Mouse (Mus musculus): ENCODE measurements around the gene Fras1.
A peak's percentile ranks its signal among the peaks of the same experiment; 100 is the strongest.

Gene Fras1

DNA sequence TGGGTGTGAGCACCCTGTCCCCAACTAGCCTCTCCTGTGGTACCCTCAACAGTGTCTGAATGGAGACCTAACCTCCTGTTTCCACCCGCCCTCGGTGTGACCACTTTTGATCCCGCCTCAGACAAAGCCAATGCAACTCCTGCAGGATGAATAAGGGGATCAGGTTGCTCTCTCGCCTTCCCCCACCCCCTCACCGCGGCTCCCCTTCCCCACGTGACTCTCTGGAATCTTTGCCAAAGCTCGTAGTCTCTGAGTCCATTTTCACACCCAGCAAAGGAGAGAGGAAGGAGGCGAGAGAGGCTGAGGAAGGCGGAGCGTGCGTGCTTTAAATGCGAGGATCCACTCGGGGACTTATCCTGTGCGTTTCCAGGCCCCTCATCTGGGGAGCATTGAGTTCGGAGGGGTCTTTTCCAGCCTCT, at the start of gene Fras1:
Gene Fras1 (plus strand): TSS at position 389 of the 419 bp plus-strand sequence.
- no peak for DNase-seq (ENCODE audit: low spot score in 2 of 2)

DNA sequence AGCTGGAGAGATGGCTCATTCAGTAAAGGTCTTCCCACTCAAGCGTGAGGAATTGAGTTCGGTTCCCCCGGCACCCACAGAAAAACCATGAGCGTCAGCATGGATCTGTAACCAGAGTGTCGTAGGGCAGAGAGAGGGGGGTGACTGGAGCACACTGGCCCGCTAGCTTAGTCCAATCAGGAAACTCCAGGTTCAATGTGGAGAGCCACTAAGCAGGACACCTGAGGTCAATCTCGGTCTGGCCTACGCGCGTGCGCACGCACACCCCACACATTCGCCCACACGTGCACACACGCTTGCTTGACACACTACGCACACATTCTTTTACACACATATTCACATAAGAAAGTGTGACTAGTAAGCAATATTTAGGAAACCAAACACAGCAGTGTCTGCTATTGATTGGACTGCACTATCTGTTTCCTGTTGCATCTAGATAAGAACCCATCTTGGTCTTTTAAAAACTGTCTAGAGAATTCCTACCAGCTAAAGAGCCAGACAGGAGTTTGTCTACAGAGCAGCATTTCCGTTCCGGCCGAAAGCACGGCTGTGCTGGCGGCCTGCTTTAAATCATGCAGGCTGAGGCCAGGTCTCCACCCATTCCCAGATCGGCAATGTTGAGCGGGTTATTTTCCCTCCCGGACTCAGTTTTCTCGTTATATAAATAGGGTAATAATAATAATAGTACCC, 42.6 kb upstream of the Fras1 start:
- DNase-seq (ENCODE audit: low spot score in 2 of 2) = no peak

DNA sequence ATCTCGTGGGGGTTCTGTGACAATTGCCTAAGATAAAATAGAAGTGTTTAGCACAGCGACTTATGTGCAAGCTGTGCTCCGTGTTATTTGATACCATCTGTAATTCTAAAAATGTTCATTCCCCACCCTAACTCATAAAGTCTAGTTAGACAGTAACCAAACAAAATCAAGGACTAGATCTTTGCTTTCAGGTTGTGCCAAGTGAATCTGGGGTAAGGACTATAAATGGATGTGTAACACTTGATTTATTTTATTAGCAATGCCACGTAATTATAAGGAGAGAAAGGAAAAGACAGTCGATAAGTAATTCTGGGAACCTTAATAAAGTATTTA, 42.1 kb upstream of the Fras1 start:
- DNase-seq (ENCODE audit: low spot score in 2 of 2) = no peak

DNA sequence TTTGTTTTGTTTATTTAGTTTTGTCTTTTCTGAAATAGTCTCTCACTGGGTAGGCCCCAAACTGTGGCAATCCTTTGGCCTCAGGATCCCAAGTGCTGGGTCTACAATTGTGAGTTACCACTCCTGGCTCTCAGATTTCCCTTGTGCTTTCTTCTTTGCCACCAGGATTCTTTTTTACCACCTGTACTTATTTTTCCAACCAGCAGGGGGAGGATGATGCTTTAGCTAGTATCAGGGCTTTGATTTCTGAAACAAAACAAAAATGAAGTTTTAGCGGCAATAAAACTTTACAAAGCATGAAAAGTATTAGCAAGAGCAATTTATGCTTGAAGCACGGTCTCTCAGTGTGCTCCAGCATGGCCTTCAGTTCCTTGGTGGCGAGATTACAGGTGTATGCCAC, 39.8 kb upstream of the Fras1 start:
- no peak for DNase-seq (ENCODE audit: low spot score in 2 of 2)

DNA sequence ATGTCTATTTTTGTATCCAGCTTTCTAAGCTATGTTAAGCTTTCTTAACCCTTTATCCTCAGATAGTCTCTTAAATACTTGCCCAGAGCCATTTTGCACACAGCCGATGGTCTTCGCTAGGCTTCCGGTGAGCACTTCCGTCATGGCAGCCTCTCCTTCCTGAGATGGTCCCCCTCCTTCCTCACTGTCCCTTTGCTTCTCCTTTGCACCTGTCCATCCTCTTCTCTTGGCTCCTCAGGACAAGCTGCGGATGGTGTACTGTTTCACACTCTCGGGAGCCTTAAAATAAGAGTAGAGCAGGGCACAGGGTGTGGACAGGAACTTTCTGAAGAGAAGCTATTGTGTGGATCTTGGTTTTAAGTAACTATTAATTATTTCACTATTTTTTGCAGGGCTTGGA, 33.2 kb upstream of the Fras1 start:
- DNase-seq (ENCODE audit: low spot score in 2 of 2) = no peak

DNA sequence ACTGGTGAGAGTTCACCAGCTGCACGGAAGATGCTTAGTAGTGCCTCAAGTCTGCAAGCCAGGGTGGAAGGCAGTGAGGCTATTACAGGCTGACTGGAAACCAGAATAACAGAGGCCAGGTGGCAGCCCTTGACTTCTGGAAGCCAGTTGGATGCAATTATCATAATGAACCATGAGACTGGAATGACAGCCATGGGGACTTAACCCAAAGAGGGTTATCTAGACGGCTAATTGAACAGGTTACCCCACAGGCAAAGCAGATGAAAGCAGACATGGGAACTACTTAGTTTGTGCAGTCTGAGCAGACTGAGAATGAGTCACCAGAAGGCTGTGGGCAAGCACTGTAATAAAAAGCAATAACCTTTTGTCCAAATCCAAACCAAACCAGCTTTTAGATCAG, 28.8 kb upstream of the Fras1 start:
- no peak for DNase-seq (ENCODE audit: low spot score in 2 of 2)

DNA sequence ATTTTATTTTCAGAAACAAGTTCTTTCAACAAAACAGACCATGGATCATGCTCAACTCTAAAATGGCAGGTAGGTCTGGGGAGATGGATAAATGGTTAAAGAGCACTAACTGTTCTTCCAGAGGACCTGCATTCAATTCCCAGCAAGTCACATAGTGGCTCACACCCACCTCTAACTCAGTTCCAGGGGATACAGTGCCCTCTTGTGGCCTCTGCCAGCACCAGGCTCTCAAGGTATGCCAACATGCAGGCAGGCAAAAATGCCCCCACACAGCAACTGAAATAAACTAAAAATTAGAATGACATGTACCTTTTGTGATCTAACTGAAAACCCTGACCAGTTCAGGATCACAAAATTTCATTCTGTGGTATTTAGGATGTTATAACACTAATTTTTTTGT, 21.8 kb upstream of the Fras1 start:
- no peak for DNase-seq (ENCODE audit: low spot score in 2 of 2)

DNA sequence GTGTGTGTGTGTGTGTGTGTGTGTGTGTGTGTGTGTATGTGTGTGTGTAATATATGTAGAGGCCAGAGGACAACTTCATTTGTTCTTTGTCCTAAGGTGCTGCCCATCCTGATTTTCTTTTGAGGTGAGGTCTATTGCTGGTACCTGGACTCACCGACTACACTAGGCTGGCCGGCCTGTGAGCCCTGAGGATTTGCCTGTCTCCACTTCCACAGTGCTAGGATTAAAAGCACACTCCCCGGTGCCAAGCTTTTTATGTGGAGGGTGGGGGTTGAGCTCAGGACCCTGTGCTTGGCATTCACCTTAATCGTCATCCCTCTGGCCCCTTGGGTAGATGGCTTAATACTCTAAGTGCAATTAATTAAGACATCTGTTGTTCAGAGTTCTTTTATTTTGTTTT, 9.8 kb upstream of the Fras1 start:
- no peak for DNase-seq (ENCODE audit: low spot score in 2 of 2)

DNA sequence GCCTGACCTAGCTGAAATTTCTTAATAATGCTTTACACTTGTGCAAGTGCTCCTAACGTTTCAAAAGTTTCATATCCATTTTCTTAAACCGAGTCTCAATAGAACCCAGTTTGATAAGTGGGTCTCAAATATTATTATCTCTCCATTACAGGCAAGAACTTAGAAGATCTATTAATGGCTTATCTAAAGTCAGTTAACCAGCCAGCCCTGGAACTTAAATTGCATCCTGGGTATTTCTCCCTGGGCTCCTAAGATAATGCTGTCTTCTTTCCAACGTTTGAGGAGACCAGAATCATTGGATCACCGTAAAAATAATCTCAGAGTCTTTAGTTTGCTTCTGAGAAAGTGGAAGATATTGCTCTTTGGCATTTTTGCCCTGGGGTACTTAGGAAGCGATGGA, 8.2 kb upstream of the Fras1 start:
- DNase-seq (ENCODE audit: low spot score in 2 of 2) = no peak

DNA sequence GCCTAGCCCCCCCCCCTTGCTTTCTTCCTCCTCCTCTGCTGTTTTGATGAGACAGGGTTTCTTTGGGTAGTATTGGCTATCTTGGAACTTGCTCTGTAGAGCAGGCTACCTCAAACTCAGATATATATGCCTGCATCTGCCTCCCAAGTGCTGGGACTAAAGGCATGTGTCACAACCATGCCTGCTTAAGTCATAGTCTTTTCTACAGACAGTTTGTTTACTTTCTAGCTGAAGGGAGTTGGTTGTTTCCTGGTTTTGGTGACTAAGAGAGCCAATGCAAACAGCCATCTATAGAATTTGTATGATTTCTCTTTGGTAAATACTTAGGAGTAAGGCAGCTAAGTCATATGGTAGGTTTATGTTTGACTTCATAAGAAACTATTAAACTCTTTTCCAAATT, 6.5 kb upstream of the Fras1 start:
- no peak for DNase-seq (ENCODE audit: low spot score in 2 of 2)

DNA sequence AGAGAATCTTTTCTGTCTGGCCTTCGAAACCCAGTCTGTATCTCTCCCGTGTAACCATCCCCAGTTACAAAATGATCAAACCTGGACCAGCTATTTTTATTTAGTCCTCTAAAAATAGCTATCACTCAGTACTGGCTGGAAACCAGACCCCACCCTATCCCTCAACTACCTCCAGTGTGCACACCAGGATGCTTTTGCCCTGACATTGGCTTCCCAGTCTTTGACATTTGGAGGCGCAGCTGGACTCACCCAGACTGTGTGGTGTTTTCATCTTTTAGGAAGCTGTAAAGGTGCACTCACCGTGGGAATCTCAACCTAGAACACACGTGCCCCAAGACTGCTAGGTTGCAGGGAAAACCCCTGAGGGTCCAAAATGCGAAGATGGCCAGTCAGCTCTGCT, 649 bp upstream of the Fras1 start:
- DNase-seq (ENCODE audit: low spot score in 2 of 2) = no peak

DNA sequence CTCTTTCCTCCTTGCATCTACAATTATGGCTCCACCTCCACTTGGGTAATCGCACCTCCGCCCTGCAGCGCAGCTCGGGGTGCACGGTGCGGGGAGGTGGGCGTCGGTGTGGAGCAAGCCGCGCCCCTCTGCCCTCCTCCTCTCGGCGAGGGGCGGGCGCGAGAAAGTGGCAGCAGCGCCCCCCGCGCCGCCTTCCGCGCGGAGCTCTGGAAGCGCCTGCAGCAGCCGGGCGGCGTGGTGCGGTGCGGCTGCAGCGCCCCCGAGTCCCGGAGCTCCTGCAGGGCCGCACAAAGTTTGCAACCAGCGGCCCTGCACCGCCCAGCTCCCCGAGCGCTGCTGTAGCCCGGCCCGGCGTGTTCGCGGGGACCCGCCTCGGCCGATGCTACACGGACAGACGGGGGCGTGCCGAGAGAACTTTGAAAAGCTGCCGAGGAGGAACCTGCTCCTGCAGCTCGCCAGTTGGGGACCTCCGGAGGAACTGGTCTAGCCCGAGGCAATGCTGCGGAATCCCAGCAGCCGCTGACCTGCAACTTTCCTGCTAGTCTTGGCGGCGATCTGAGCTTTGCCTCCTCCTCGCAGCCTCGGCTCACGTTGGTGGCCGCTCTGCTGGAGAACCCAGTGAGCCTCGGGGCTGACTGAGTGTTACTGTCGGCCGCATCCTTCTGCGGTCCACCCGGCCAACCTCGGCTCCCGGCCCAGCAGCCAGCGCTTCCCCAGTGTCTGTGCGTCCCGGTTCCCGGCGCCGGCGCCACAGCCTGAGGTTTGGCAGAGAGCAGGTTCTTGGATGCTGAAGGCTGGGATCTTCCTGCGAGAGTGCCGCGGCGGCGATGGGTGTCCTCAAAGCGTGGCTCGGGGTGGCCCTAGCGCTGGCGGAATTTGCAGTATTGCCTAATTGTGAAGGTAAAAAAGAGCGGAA, 489 bp downstream of the Fras1 start:
- DNase-seq (ENCODE audit: low spot score in 2 of 2) = peak; percentile 10 to 15

DNA sequence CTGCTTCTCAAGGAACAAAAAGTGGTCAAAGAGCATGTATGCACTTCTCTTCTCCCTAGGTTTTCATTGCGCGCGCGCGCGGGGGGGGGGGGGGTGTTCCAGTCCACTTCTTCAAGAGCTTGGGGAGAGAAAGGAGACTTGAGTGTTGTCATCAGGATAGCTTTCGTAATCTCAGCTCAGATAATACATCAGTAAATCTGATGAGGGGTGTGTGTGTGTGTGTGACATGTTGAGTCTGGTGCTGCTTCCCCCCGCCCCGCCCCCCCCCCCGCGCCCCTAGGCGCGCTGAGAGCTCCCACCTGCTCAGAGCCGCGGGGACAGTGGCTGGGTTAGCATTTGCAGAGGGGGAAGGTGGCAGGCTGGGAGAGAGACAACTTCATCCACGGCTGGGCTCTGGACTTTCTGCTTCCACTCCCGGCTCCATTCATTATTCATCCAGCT, 1.7 kb downstream of the Fras1 start:
- no peak for DNase-seq (ENCODE audit: low spot score in 2 of 2)

DNA sequence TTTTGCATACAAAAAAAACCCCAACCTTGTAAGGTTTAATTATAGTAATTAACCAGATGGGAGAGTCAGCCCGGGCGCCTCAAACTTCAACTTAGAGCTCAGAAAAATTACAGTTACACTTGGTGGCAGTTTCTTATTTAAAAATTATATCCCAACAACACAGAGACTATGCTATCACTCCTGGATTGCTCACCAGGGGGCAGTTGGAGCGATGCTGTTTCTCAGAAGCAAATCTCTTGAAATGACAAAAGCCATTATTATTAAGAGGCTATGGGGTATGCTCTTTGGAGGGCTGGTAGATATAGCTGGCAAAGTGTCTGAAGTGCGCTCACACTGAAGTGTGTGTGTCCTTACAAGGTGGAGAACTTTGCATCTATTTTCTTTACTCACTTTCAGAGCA, 2.5 kb downstream of the Fras1 start:
- no peak for DNase-seq (ENCODE audit: low spot score in 2 of 2)

DNA sequence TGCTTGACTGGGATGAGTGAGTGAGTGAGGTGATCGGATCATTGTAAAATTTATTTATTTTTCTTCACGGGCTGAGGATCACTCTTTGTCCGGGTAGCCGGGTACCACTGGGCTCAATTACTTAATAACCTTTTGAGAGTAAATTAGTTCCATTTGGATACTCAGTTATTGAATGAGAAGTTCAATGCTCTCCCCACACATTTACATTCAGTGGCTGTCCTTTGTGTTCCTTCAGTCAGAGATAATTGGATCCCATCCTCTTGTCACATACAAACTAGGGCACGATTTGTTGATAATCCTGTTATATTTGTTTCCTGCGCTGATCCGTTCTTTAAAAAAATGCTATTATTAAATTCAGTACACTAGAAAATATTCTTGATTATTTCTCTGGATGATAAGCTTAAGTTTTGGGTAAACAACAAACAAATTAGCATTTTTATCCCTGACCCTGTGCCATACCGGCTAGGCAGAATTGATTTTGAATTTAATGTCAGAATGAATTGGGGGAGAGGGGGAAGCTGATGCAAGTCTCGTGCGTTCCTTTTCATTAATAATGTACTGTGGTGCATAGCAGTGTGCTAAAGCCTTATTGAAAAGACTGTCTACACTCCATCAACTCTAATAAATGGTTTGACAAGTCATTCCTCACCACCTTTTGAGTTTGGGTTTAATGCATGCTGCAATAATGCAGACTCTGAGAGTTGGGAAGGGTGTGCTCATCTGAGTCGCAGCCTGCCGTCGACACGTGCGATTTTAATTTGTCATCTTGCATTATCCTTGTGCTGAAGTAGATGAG, 12.6 kb downstream of the Fras1 start:
- DNase-seq (ENCODE audit: low spot score in 2 of 2) = no peak

DNA sequence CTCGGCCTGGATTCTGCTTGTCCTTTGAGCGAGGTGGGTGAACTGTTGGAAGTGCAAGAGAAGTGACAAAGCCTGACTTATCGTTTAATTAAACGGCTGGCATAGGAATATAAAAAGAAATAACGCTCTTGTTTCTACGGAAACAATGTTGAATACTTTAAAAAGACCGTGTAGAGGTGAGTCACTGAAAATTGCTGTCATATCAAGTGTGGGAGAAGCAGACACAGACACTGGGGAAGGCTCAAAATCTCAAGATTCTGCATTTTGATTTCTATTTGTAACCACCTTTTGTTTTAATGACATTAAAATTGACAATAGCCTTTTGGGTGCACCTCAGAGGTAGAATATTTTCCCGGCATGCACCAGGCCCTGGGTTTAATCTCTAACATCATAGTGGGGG, 14.6 kb downstream of the Fras1 start:
- no peak for DNase-seq (ENCODE audit: low spot score in 2 of 2)

DNA sequence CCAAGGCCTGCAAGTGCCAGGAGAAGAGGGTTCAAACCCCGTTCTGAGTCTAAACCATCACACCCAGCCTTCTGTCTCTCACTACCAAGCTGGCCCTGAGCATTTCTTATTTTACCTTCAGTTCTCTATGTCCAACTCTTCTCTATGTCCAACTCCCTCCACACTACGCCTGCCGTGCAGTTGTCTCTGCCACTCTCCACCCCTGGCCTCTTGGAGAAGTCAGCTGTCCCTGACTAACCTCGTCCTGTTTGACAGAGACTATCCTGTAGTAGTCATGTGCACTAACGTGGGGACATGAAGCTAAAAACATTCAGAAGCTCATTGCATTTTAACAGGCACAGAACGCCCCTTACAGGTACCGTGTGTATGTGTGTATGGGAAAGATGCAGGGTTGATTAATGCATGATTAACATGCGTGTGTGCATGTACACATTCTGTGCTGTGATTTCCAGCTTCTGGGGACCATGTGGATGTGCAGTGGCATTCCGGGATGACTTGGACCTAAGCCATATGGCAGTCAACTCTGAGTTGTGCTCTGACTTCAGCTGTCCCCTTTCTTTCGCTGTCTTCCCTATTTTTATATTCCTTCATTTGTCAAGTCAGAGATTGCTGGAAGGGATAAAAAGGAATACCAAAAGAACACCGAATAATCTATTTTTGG, 16.3 kb downstream of the Fras1 start:
- no peak for DNase-seq (ENCODE audit: low spot score in 2 of 2)

DNA sequence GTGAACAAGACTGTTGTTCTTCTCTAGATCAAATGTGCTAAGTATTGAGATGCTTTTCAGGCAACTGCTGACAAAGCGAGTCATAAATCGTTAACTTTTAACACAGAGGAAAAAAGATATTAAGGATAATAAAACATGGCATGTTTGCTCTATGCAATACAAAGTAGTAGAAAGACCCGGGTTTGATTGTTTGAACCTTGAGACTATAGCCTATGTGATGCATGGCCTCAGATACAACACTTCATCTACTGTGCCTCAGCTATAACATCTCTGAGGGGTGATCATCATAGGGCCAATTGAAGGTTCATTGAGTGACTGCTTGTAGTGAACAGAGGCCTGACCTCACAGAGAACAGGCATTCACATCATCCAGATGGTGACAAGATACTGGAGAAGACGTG, 17.3 kb downstream of the Fras1 start:
- DNase-seq (ENCODE audit: low spot score in 2 of 2) = no peak

DNA sequence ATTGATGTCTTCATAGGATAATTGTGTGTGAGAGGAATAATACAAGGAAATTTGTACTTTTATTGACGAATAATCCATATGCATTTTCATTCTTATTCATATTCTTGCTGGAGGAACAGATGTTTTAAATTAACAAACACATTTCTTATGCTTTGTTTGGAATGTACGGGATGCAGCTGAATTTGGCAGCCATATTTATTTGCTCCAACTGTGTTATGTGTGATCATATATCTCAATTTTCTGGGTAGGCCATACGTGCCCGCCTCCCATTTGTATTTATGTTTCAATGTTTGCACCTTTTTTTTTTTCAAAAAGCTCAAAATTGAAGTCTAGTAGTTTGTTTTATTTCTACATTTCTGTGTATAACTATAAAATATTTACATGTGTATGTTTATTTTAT, 21.2 kb downstream of the Fras1 start:
- no peak for DNase-seq (ENCODE audit: low spot score in 2 of 2)

DNA sequence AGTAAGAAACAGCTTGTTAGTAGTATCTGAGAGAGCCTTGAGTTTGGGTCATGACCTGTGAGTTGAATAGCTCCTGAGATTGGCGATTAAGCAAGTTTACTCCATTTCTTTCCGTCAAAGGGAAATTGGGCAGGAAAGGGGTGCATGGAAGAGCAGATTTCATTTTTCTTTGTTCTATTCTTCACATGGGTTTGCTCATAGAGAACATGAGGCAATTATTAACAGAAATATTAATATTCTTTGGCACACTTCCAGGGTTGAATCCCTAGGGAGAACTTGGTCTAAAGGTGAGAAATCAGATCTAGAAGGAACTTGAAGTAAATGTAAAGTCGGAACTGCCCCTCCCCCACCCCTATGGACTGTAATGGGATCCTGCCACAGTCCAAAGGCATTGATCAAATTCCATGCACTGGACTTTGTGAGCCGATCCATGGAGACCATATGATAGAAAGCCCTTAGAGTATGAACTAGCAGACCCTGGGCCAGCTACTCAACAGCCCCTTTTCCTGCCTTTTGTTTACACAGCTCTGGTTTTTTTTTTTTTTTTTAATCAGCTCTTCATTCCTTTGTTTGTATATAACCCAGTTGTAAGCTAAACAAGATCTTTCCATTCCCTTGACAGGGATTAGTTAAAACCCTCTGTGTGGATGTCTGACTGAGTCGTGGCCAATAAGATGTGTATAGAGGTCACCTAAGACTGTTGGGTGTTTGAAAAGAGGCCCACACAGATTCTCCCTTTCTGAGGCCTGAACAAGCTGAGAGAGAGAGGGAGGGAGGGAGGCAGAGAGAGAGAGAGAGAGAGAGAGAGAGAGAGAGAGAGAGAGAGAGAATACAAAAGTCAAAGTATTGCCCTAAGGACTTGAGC, 22.3 kb downstream of the Fras1 start:
- no peak for DNase-seq (ENCODE audit: low spot score in 2 of 2)

DNA sequence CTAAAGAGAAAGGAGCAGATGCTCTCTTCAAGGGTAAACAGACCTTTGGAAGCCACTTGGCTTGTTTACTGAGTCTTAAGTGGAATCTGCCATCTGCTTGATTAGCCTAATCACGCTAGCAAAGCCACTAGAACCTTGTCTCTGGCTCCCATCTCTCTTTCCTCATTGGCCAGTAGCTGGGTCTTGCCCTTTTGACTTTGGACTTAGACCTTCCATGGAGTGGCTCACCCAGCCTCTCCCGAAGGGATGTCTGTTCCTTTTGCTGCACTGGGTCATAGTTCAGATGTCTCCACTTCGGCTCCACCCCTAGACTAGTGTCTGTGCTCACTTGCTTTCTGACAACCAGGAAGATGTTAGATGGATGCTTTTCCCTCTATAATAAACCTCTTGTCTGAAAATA, 28.8 kb downstream of the Fras1 start:
- DNase-seq (ENCODE audit: low spot score in 2 of 2) = no peak
